Mouse (Mus musculus) Patski (cell line): ENCODE results near the gene Lefty1. TPM values are rescaled to one million over a fixed set of nuclear protein-coding genes. Genes with fewer than 3 reads are reported as not detected.
"Not testable (repeated sequence)": the region's sequence is repeated elsewhere in the genome, so short reads cannot be mapped to it uniquely, and the experiment has no call there.

Source experiments
- ATAC-seq: fragments of 100-300 bp; one replicate; pipeline ENCODE4 v1.8.0; 2021
- CTCF ChIA-PET: fragments of 350-600 bp; sonication (Branson Sonifier 250); formaldehyde crosslinking; loops from one replicate; lab custom pipeline; 2022; ENCODE audit warnings: inconsistent platforms; lab: Charles Lee
- POLR2A ChIA-PET: fragments of 350-600 bp; sonication (Branson Sonifier 250); formaldehyde crosslinking; loops from one replicate; lab custom pipeline; 2022; ENCODE audit warnings: antibody characterized with exemption, inconsistent platforms; lab: Charles Lee
- DNase-seq: peaks from one replicate; pipeline ENCODE4 v3.0.0-alpha.2; 2011; ENCODE audit warnings: low read depth, low spot score
- H3K27me3 ChIP-seq: fragments of 371-371 bp; one replicate; pipeline ENCODE4 v1.5.1; 2021
- CTCF ChIP-seq: fragments of 100-300 bp; IDR thresholded peaks from one replicate; pipeline ENCODE4 v1.5.1; 2021
- in situ Hi-C: fragments of 300-500 bp; cut with MboI; formaldehyde crosslinking; loops from 3 replicates; pipeline ENCODE4 v1.11.1; 2018; ENCODE audit warnings: low pct_unique_long_range_greater_than_20kb, mixed read lengths
- polyA plus RNA-seq: library from polyadenylated mRNA; unstranded; gene quantifications from one replicate; pipeline ENCODE4 v1.2.3, GENCODE M21; 2021

Lefty1 gene
- polyA plus RNA-seq, 1 experiment from 2014 or later: 0.06 TPM

GRCm38 (mm10) chr1:180916425-180916824 lies 18.4 kb upstream of the Lefty1 start:
- ChIA-PET POLR2A (no interaction called here), CTCF (no interaction called here)
- in situ Hi-C loops: no loop called here
- ATAC-seq (no peak), DNase-seq (no peak)
- no peaks in the 10 kb centered on the region for H3K27me3 ChIP-seq
- TF ChIP-seq CTCF: no peak

- TF ChIP-seq CTCF: no peak
- in situ Hi-C loops: no loop called here
- DNase-seq (no peak), ATAC-seq (no peak)
- ChIA-PET CTCF (no interaction called here), POLR2A (no interaction called here)
- H3K27me3 ChIP-seq: no peaks in the 10 kb centered on the region
Measured at GRCm38 (mm10) chr1:180917053-180917452, 17.8 kb upstream of the Lefty1 start.

- no peak for DNase-seq
- POLR2A ChIA-PET: no interaction called here
- TF ChIP-seq CTCF: no peak
- in situ Hi-C loops: no loop called here
- CTCF ChIA-PET: no interaction called here
- no peaks in the 10 kb centered on the region for H3K27me3 ChIP-seq
- no peak for ATAC-seq
Measured at GRCm38 (mm10) chr1:180919686-180920085, 15.1 kb upstream of the Lefty1 start.

- in situ Hi-C loops: no loop called here
- TF ChIP-seq CTCF: no peak
- POLR2A ChIA-PET: no interaction called here
Measured at GRCm38 (mm10) chr1:180922273-180923048, 12.4 kb upstream of the Lefty1 start.

GRCm38 (mm10) chr1:180924737-180925136 lies 10.1 kb upstream of the Lefty1 start:
- no peak for DNase-seq
- ATAC-seq: no peak
- ChIA-PET POLR2A (no interaction called here), CTCF (no interaction called here)
- no peaks in the 10 kb centered on the region for H3K27me3 ChIP-seq
- no peak for TF ChIP-seq CTCF
- in situ Hi-C loops: no loop called here

More at GRCm38 (mm10) chr1:180922273-180923048, 12.4 kb upstream of the Lefty1 start:
- ATAC-seq: no peak
- H3K27me3 ChIP-seq: no peaks in the 10 kb centered on the region
- CTCF ChIA-PET: interaction anchor here (1.1 to 1.5 kb wide), 4 partner anchors 11 to 18 kb away, joined by 3 to 4 read pairs (median 3); partner anchors contain the start of genes Lefty1 and Pycr2
- no peak for DNase-seq

- CTCF ChIA-PET: no interaction called here
- DNase-seq (no peak), ATAC-seq (no peak)
- TF ChIP-seq CTCF: no peak
- POLR2A ChIA-PET: no interaction called here
- H3K27me3 ChIP-seq: no peaks in the 10 kb centered on the region
- in situ Hi-C loops: no loop called here
Measured at GRCm38 (mm10) chr1:180926286-180926685, 8.5 kb upstream of the Lefty1 start.

- ChIA-PET POLR2A (no interaction called here), CTCF (no interaction called here)
- DNase-seq (no peak), ATAC-seq (no peak)
- in situ Hi-C loops: no loop called here
- no peak for TF ChIP-seq CTCF
- no peaks in the 10 kb centered on the region for H3K27me3 ChIP-seq
Measured at GRCm38 (mm10) chr1:180929599-180929998, 5.2 kb upstream of the Lefty1 start.

GRCm38 (mm10) chr1:180931106-180931505 lies 3.7 kb upstream of the Lefty1 start:
- ChIA-PET POLR2A (no interaction called here), CTCF (interaction anchor here (1.2 to 1.8 kb wide), 2 partner anchors 20 to 27 kb away, joined by 3 to 4 read pairs; partner anchors contain the start of gene Pycr2)
- H3K27me3 ChIP-seq: no peaks in the 10 kb centered on the region
- ATAC-seq (no peak), DNase-seq (no peak)
- in situ Hi-C loops: no loop called here
- TF ChIP-seq CTCF: no peak

- in situ Hi-C loops: no loop called here
- TF ChIP-seq CTCF: no peak
Measured at GRCm38 (mm10) chr1:180933659-180934058, 1.2 kb upstream of the Lefty1 start.

GRCm38 (mm10) chr1:180936610-180937398 lies 2.0 kb downstream of the Lefty1 start:
- in situ Hi-C loops, POLR2A ChIA-PET, CTCF ChIA-PET, DNase-seq, ATAC-seq, H3K27me3 ChIP-seq: not testable (repeated sequence)

More at GRCm38 (mm10) chr1:180933659-180934058, 1.2 kb upstream of the Lefty1 start:
- POLR2A ChIA-PET: interaction anchor here (0.6 kb wide), 1 partner anchor 8 kb away, joined by 3 read pairs; the partner anchor contains the start of gene Tmem63a
- CTCF ChIA-PET: no interaction called here
- ATAC-seq (peak; percentile 59), DNase-seq (no peak)
- H3K27me3 ChIP-seq: no peaks in the 10 kb centered on the region

- DNase-seq, in situ Hi-C loops, H3K27me3 ChIP-seq, ATAC-seq, POLR2A ChIA-PET: not testable (repeated sequence)
- CTCF ChIA-PET: interaction anchor here (0.9 kb wide), 1 partner anchor 23 kb away, joined by 3 read pairs; no protein-coding TSS in a partner anchor
Measured at GRCm38 (mm10) chr1:180937631-180938030, 2.8 kb downstream of the Lefty1 start.

- ATAC-seq, in situ Hi-C loops, H3K27me3 ChIP-seq, DNase-seq: not testable (repeated sequence)
- ChIA-PET CTCF (interaction anchor here (0.9 to 2.4 kb wide), 3 partner anchors 24 to 37 kb away, joined by 3 to 10 read pairs (median 8); no protein-coding TSS in a partner anchor), POLR2A (interaction anchor here (0.6 kb wide), 2 partner anchors 10 to 79 kb away, joined by 3 to 4 read pairs; no protein-coding TSS in a partner anchor)
Measured at GRCm38 (mm10) chr1:180938781-180939180, 4.0 kb downstream of the Lefty1 start.
